Mouse (Mus musculus): ENCODE data around the gene Bsnd. TPM values are rescaled to one million over a fixed set of nuclear protein-coding genes. Genes with fewer than 3 reads are reported as not detected.

Gene Bsnd
- polyA plus RNA-seq, 1 experiment from 2014 or later, result not detected

GRCm38 (mm10) chr4:106437207-106437606 is 54.9 kb downstream of the Bsnd start:
- TF ChIP-seq EP300 (IDR thresholded peaks at IDR 0.05), result no peak
- no peak for TF ChIP-seq CTCF (IDR thresholded peaks at IDR 0.05)
- Histone ChIP-seq H3K27ac (ENCODE audit: low read length) (no peak overlapping the region), H3K27me3 (replicated peaks; ENCODE audit: insufficient read depth, low read length) (no peaks in the 10 kb centered on the region), H3K9ac (replicated peaks; ENCODE audit: low read depth) (no peak overlapping the region), H3K4me2 (replicated peaks; ENCODE audit: low read depth, low read length) (no peak overlapping the region), H3K9me3 (ENCODE audit: low read length) (no peaks in the 10 kb centered on the region), H3K4me1 (ENCODE audit: insufficient read depth, low read depth, low read length) (no peaks in the 10 kb centered on the region), H3K36me3 (ENCODE audit: insufficient read depth, low read length) (peaks cover 31% of the 10 kb centered on the region), H3K4me3 (ENCODE audit: low read depth, low read length) (no peak overlapping the region)
- ATAC-seq (no peak), DNase-seq (ENCODE audit: low spot score) (no peak)
- WGBS, result 89% methylated on average over 5 of the region's 5 CpGs

- no peak overlapping the region for H3K9ac ChIP-seq (replicated peaks; ENCODE audit: low read depth)
- no peak overlapping the region for H3K4me2 ChIP-seq (replicated peaks; ENCODE audit: low read depth, low read length)
- H3K27ac ChIP-seq (ENCODE audit: low read length), result no peak overlapping the region
- ATAC-seq (no peak), DNase-seq (ENCODE audit: low spot score) (peak; percentile 53)
- H3K4me1 ChIP-seq (ENCODE audit: insufficient read depth, low read depth, low read length), result no peaks in the 10 kb centered on the region
- peaks cover 31% of the 10 kb centered on the region for H3K36me3 ChIP-seq (ENCODE audit: insufficient read depth, low read length)
- TF ChIP-seq CTCF (IDR thresholded peaks at IDR 0.05) (peak; percentile 77), EP300 (IDR thresholded peaks at IDR 0.05) (no peak)
- WGBS, result 56% methylated on average over 4 of the region's 4 CpGs
- H3K27me3 ChIP-seq (replicated peaks; ENCODE audit: insufficient read depth, low read length), result no peaks in the 10 kb centered on the region
- H3K9me3 ChIP-seq (ENCODE audit: low read length), result no peaks in the 10 kb centered on the region
- no peak overlapping the region for H3K4me3 ChIP-seq (ENCODE audit: low read depth, low read length)
Observed at GRCm38 (mm10) chr4:106436475-106436874, 55.6 kb downstream of the Bsnd start.

GRCm38 (mm10) chr4:106435426-106435825 is 56.7 kb downstream of the Bsnd start:
- no peak overlapping the region for H3K4me3 ChIP-seq (ENCODE audit: low read depth, low read length)
- peaks cover 30% of the 10 kb centered on the region for H3K36me3 ChIP-seq (ENCODE audit: insufficient read depth, low read length)
- no peaks in the 10 kb centered on the region for H3K4me1 ChIP-seq (ENCODE audit: insufficient read depth, low read depth, low read length)
- DNase-seq (ENCODE audit: low spot score) (no peak), ATAC-seq (no peak)
- H3K9me3 ChIP-seq (ENCODE audit: low read length), result no peaks in the 10 kb centered on the region
- no peak overlapping the region for H3K9ac ChIP-seq (replicated peaks; ENCODE audit: low read depth)
- TF ChIP-seq CTCF (IDR thresholded peaks at IDR 0.05) (no peak), EP300 (IDR thresholded peaks at IDR 0.05) (no peak)
- no peak overlapping the region for H3K27ac ChIP-seq (ENCODE audit: low read length)
- 79% methylated on average over 2 of the region's 2 CpGs for WGBS
- H3K4me2 ChIP-seq (replicated peaks; ENCODE audit: low read depth, low read length), result no peak overlapping the region
- no peaks in the 10 kb centered on the region for H3K27me3 ChIP-seq (replicated peaks; ENCODE audit: insufficient read depth, low read length)

Other genes starting within 250 kb of the Bsnd start
- gene Usp24, start 176.1 kb downstream of the Bsnd start, polyA plus RNA-seq (2015; fragmentation: Nextera tagmentation; extraction: Ambion mirVana), result 6.3 and 7.0 TPM in 2 replicates
- gene Pcsk9, start 28.0 kb downstream of the Bsnd start, polyA plus RNA-seq (2015; fragmentation: Nextera tagmentation; extraction: Ambion mirVana), result 0.38 and 0.51 TPM in 2 replicates
- 5.0 and 5.7 TPM in 2 replicates for gene Dhcr24, start 68.8 kb upstream of the Bsnd start, polyA plus RNA-seq (2015; fragmentation: Nextera tagmentation; extraction: Ambion mirVana)
- gene Lexm, start 125.0 kb upstream of the Bsnd start, polyA plus RNA-seq (2015; fragmentation: Nextera tagmentation; extraction: Ambion mirVana), result not detected in 2 replicates
- gene Ttc22, start 130.1 kb upstream of the Bsnd start, polyA plus RNA-seq (2015; fragmentation: Nextera tagmentation; extraction: Ambion mirVana), result 2.2 and 2.5 TPM in 2 replicates
- gene Pars2, start 158.8 kb upstream of the Bsnd start, polyA plus RNA-seq (2015; fragmentation: Nextera tagmentation; extraction: Ambion mirVana), result 5.2 and 5.8 TPM in 2 replicates
- 38.8 and 39.0 TPM in 2 replicates for gene Ttc4, start 186.7 kb upstream of the Bsnd start, polyA plus RNA-seq (2015; fragmentation: Nextera tagmentation; extraction: Ambion mirVana)
- 0.05 and 0.43 TPM in 2 replicates for gene Mroh7, start 238.6 kb upstream of the Bsnd start, polyA plus RNA-seq (2015; fragmentation: Nextera tagmentation; extraction: Ambion mirVana)
- 0.31 and 0.40 TPM in 2 replicates for gene Fam151a, start 241.6 kb upstream of the Bsnd start, polyA plus RNA-seq (2015; fragmentation: Nextera tagmentation; extraction: Ambion mirVana)